Mouse (Mus musculus) heart, postnatal 0 days (tissue): ENCODE measurements around the gene Taf1b.
"Not testable (repeated sequence)": the region's sequence is repeated elsewhere in the genome, so short reads cannot be mapped to it uniquely, and the experiment has no call there.

Experiments
- CTCF ChIP-seq: IDR thresholded peaks from 2 replicates; pipeline ENCODE4 v1.5.1; 2016; ENCODE audit warnings: antibody characterized with exemption, control low read depth, low read depth
- EP300 ChIP-seq: IDR thresholded peaks from 2 replicates; pipeline ENCODE4 v1.6.1; 2016; ENCODE audit warnings: antibody characterized with exemption, low read depth

- not testable (repeated sequence) for TF ChIP-seq CTCF, EP300
Measured at GRCm38 (mm10) chr12:24494791-24495190, 3.4 kb upstream of the Taf1b start.
